Mouse (Mus musculus): ENCODE measurements around the gene Tmem121b. TPM values are rescaled to one million over a fixed set of nuclear protein-coding genes. Genes with fewer than 3 reads are reported as not detected.

The Tmem121b gene
- polyA plus RNA-seq, 1 experiment from 2014 or later, result not detected

- 99% methylated on average over 6 of the region's 6 CpGs for WGBS (ENCODE audit: missing documents)
- no peaks in the 10 kb centered on the region for H3K79me2 ChIP-seq (ENCODE audit: inconsistent target)
- no peak overlapping the region for H3K4me3 ChIP-seq (ENCODE audit: inconsistent target)
- no peak overlapping the region for H3K27ac ChIP-seq
- H3K36me3 ChIP-seq (ENCODE audit: inconsistent target), result 0 out of 2 replicates have a peak, but pooled peaks cover 4% of the 10 kb centered on the region
These were observed 17.6 kb upstream of the Tmem121b start for GRCm38 (mm10) chr6:120511212-120511611.

- no peak overlapping the region for H3K4me3 ChIP-seq (ENCODE audit: inconsistent target)
- H3K36me3 ChIP-seq (ENCODE audit: inconsistent target), result 0 out of 2 replicates have a peak, but pooled peaks cover 4% of the 10 kb centered on the region
- no peaks in the 10 kb centered on the region for H3K79me2 ChIP-seq (ENCODE audit: inconsistent target)
- WGBS (ENCODE audit: missing documents), result 91% methylated on average over 8 of the region's 8 CpGs
- no peak overlapping the region for H3K27ac ChIP-seq
These were observed 16.8 kb upstream of the Tmem121b start for GRCm38 (mm10) chr6:120510425-120510824.

GRCm38 (mm10) chr6:120509975-120510374, 16.4 kb upstream of the Tmem121b start:
- Histone ChIP-seq H3K36me3 (ENCODE audit: inconsistent target) (0 out of 2 replicates have a peak, but pooled peaks cover 4% of the 10 kb centered on the region), H3K4me3 (ENCODE audit: inconsistent target) (no peak overlapping the region), H3K79me2 (ENCODE audit: inconsistent target) (no peaks in the 10 kb centered on the region), H3K27ac (no peak overlapping the region)
- 88% methylated on average over 7 of the region's 7 CpGs for WGBS (ENCODE audit: missing documents)

GRCm38 (mm10) chr6:120508645-120509044, 15.0 kb upstream of the Tmem121b start:
- Histone ChIP-seq H3K36me3 (ENCODE audit: inconsistent target) (0 out of 2 replicates have a peak, but pooled peaks cover 4% of the 10 kb centered on the region), H3K79me2 (ENCODE audit: inconsistent target) (no peaks in the 10 kb centered on the region), H3K4me3 (ENCODE audit: inconsistent target) (no peak overlapping the region), H3K27ac (no peak overlapping the region)
- 82% methylated on average over 3 of the region's 4 CpGs for WGBS (ENCODE audit: missing documents)

GRCm38 (mm10) chr6:120505531-120505930, 11.9 kb upstream of the Tmem121b start:
- WGBS (ENCODE audit: missing documents), result 94% methylated on average over 4 of the region's 4 CpGs

GRCm38 (mm10) chr6:120504051-120504450, 10.4 kb upstream of the Tmem121b start:
- WGBS (ENCODE audit: missing documents), result 61% methylated on average over 3 of the region's 3 CpGs
- Histone ChIP-seq H3K79me2 (ENCODE audit: inconsistent target) (no peaks in the 10 kb centered on the region), H3K36me3 (ENCODE audit: inconsistent target) (no peaks in the 10 kb centered on the region), H3K27ac (no peak overlapping the region), H3K4me3 (ENCODE audit: inconsistent target) (no peak overlapping the region)

More at GRCm38 (mm10) chr6:120505531-120505930, 11.9 kb upstream of the Tmem121b start:
- Histone ChIP-seq H3K4me3 (ENCODE audit: inconsistent target) (no peak overlapping the region), H3K27ac (no peak overlapping the region), H3K79me2 (ENCODE audit: inconsistent target) (no peaks in the 10 kb centered on the region), H3K36me3 (ENCODE audit: inconsistent target) (0 out of 2 replicates have a peak, but pooled peaks cover 4% of the 10 kb centered on the region)

GRCm38 (mm10) chr6:120496544-120496943, 2.9 kb upstream of the Tmem121b start:
- no peaks in the 10 kb centered on the region for H3K36me3 ChIP-seq (ENCODE audit: inconsistent target)
- H3K27ac ChIP-seq, result no peak overlapping the region
- H3K4me3 ChIP-seq (ENCODE audit: inconsistent target), result no peak overlapping the region
- 92% methylated on average over 3 of the region's 3 CpGs for WGBS (ENCODE audit: missing documents)
- H3K79me2 ChIP-seq (ENCODE audit: inconsistent target), result no peaks in the 10 kb centered on the region

- no peak overlapping the region for H3K27ac ChIP-seq
- no peaks in the 10 kb centered on the region for H3K79me2 ChIP-seq (ENCODE audit: inconsistent target)
- no peaks in the 10 kb centered on the region for H3K36me3 ChIP-seq (ENCODE audit: inconsistent target)
- no peak overlapping the region for H3K4me3 ChIP-seq (ENCODE audit: inconsistent target)
- WGBS (ENCODE audit: missing documents), result 3% methylated on average over 70 of the region's 95 CpGs
These were observed 871 bp downstream of the Tmem121b start for GRCm38 (mm10) chr6:120492499-120493373.

- no peak overlapping the region for H3K4me3 ChIP-seq (ENCODE audit: inconsistent target)
- no peaks in the 10 kb centered on the region for H3K36me3 ChIP-seq (ENCODE audit: inconsistent target)
- WGBS (ENCODE audit: missing documents), result 52% methylated on average over 21 of the region's 22 CpGs
- no peak overlapping the region for H3K27ac ChIP-seq
- no peaks in the 10 kb centered on the region for H3K79me2 ChIP-seq (ENCODE audit: inconsistent target)
These were observed 1.6 kb downstream of the Tmem121b start for GRCm38 (mm10) chr6:120491862-120492498.

- Histone ChIP-seq H3K27ac (no peak overlapping the region), H3K4me3 (ENCODE audit: inconsistent target) (no peak overlapping the region), H3K36me3 (ENCODE audit: inconsistent target) (no peaks in the 10 kb centered on the region), H3K79me2 (ENCODE audit: inconsistent target) (no peaks in the 10 kb centered on the region)
- WGBS (ENCODE audit: missing documents), result 91% methylated on average over 7 of the region's 7 CpGs
These were observed 2.5 kb downstream of the Tmem121b start for GRCm38 (mm10) chr6:120491064-120491463.

- no peaks in the 10 kb centered on the region for H3K36me3 ChIP-seq (ENCODE audit: inconsistent target)
- no peak overlapping the region for H3K27ac ChIP-seq
- H3K79me2 ChIP-seq (ENCODE audit: inconsistent target), result no peaks in the 10 kb centered on the region
- WGBS (ENCODE audit: missing documents), result 58% methylated on average over 2 of the region's 2 CpGs
- H3K4me3 ChIP-seq (ENCODE audit: inconsistent target), result no peak overlapping the region
These were observed 4.1 kb downstream of the Tmem121b start for GRCm38 (mm10) chr6:120489461-120489860.

GRCm38 (mm10) chr6:120488647-120489046, 5.0 kb downstream of the Tmem121b start:
- no peak overlapping the region for H3K4me3 ChIP-seq (ENCODE audit: inconsistent target)
- WGBS (ENCODE audit: missing documents), result 19% methylated on average over 3 of the region's 3 CpGs

GRCm38 (mm10) chr6:120486051-120486510, 7.5 kb downstream of the Tmem121b start:
- peaks cover 5% of the 10 kb centered on the region; the same call in 1 of the 2 replicates for H3K79me2 ChIP-seq (ENCODE audit: inconsistent target)
- H3K27ac ChIP-seq, result no peak overlapping the region
- H3K36me3 ChIP-seq (ENCODE audit: inconsistent target), result peaks cover 10% of the 10 kb centered on the region; the same call in 1 of the 2 replicates
- WGBS (ENCODE audit: missing documents), result 40% methylated on average over 8 of the region's 8 CpGs
- H3K4me3 ChIP-seq (ENCODE audit: inconsistent target), result no peak overlapping the region

More at GRCm38 (mm10) chr6:120488647-120489046, 5.0 kb downstream of the Tmem121b start:
- Histone ChIP-seq H3K36me3 (ENCODE audit: inconsistent target) (no peaks in the 10 kb centered on the region), H3K27ac (no peak overlapping the region), H3K79me2 (ENCODE audit: inconsistent target) (no peaks in the 10 kb centered on the region)

GRCm38 (mm10) chr6:120485038-120485437, 8.6 kb downstream of the Tmem121b start:
- 54% methylated on average over 3 of the region's 3 CpGs for WGBS (ENCODE audit: missing documents)
- H3K36me3 ChIP-seq (ENCODE audit: inconsistent target), result peaks cover 15% of the 10 kb centered on the region; the same call in 1 of the 2 replicates
- H3K4me3 ChIP-seq (ENCODE audit: inconsistent target), result no peak overlapping the region
- H3K27ac ChIP-seq, result no peak overlapping the region
- H3K79me2 ChIP-seq (ENCODE audit: inconsistent target), result peaks cover 9% of the 10 kb centered on the region; the same call in 1 of the 2 replicates
